Mouse (Mus musculus): ENCODE data around the gene Mgat5.

Gene Mgat5

DNA sequence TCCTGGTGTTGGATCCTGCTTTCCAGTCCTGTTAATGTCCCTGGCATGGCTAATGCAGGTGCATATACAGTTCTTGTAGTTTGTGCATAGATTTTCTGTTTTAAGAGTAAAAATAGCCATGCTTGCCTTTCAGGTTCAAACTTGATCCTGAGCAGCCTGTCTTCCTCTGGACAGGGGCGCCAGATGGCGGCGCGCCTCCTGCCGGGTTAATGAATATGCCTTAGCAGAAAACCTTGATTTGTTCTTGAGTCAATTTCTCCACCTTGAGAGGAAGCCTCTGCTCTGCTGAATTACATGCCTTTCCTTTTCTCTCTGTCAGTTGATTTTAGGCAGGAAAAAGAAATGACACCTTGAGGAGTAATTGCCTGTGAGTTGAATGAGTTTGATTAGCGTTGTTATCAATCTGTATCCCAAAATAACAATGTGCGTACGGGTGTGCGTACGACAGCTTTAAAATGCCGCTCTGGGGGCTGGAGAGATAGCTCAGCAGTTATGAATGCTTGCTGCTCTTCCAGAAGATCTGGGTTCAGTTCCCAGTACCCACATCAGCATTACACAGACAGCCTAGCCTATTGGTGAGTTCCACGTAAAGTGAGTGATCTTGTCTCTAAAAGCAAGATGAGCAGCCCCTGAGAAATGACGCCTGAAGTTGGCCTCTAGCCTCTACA lies 57.5 kb downstream of the Mgat5 start:
- peak; percentile 23 for DNase-seq

DNA sequence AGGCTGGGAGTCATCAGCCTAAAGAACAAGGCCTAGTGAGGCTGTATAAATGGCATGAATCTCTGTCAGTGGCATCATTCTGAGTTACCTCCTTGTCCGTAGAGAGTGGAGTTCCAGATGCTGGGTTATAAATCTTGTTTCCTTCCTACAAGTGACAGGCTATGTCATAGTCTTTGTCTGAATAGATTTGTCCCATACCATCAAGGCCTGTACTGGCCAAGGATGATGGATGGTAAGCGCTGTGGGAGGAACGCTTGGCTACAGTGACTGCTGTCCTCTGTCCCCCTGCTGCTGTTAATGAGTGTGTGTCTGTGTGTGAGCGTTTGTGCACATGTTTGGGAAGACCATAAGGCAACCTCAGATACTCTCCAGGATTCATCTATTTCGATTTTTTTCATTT lies 63.2 kb downstream of the Mgat5 start:
- no peak for DNase-seq

DNA sequence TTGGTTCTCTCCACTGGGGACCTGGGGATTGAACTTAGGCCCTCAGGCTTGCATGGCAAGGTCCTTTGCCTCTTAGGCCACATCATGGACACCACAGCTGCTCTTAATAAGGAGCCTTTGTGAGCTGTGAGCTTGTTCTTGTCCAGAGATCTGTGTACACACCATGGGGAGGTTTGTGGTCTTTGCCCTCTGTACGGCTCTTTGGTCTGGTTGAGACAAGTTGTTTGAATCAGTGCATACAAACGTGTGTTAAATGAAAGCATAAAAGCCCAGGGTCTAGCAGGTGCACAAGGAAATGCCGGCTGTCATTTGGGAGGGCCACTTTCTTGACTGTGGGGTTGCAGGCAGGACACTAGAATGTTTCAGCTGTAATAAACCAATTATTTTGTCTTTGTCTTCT lies 64.5 kb downstream of the Mgat5 start:
- no peak for DNase-seq

DNA sequence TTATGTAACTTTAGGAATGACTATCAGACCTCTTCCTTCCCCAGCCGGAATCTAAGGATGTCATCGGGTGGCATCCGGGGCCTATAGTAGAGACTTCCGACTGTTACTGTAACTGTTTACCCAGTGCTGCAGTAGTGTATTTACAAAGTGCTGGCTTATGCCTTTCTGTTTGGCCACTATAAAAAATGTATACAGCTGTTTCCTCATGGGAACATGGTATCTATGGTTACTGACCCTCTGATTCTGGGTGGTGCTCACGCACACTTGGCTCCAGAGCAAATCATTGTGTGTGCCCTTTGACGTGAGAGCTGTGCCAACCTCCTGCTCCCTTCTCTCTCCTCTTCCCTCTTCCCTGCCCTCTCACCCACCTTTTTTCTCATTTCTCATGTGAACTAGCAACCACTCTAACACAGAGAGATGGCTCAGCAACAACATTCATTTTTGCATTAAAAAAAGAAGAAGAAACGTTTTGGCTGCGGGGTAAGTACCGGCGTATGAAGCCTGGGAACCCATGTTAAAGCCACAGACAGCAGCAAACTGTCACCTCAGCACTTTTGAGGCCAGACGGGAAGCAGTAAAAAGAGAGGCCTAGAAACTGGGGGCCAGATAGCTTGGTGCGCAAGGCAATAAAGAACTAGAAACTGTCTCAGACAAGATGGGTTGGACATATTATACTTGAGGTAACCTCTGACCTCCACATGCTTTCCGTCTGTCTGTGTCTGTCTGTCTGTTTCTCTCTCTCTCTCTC lies 65.6 kb downstream of the Mgat5 start:
- DNase-seq = no peak

DNA sequence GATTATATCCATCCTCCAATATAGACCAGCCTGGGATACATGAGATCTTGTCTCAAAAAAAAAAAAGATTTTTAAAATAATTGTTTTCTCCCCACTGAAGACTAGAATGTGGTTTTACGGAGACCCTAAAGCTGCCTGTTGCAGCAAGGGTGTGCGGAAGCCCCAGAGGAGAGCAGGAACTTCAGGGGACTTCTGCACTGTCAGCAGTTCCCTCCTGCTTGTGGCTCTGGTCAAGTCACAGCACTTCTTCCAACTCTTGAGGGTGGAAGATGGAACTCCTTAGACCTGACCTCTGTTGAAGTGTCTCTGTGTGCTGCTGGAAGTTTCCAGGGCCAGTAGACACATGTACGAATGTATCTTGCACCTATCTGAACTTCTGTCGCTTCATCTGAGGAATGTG lies 66.3 kb downstream of the Mgat5 start:
- DNase-seq = no peak

DNA sequence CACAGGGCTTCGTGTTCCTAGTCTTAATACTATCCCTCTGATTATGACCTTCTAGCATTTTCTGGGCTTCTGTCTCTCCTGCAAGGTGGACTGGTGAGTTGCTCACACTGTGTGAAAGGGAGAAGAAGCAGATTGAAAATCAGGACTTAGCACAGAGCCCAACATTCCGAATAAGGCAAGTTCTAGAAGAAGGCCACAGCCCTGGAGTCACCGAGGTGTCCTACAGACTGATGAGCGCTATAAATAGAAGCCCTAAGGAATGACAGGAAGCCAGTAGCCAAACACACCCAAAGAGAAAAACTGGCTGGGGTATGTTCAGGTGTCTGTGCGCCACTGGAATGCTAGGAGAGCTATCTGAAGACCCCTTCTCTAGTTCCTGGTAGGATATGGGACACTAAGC lies 68.5 kb downstream of the Mgat5 start:
- DNase-seq = no peak

DNA sequence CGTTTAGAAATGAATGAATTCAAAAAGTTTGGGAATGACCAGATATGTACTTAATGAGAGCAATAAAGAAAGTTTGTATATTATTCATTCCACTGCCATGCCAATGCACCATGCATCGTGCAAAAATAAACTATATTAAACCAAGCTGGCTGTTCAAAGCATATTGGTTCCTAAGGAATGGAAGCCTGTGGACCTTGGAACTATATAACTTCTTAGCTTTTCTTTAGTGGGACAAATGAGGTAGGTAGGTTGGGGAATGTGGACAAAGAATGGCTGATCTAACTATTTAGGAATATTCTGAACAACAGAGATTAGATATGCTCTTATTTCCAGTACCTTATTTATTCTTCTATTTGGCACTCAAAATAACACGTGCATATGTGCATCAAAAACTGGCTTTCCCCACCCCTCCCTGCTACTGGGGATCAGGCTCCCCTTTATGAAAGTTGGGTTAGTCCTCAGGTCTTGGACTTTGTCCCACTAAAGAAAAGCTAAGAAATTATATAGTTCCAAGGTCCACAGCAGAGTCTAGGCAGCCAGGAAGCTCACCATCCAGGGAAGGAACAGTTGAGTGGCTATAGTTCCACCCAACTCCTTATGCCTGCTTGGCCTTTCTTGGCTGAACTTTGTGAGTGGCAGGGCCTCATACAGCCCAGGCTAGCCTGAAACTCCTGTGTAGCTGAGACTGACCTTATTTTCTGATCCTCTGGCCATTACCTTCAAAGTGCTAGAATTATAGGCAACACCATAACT lies 70.9 kb downstream of the Mgat5 start:
- no peak for DNase-seq

DNA sequence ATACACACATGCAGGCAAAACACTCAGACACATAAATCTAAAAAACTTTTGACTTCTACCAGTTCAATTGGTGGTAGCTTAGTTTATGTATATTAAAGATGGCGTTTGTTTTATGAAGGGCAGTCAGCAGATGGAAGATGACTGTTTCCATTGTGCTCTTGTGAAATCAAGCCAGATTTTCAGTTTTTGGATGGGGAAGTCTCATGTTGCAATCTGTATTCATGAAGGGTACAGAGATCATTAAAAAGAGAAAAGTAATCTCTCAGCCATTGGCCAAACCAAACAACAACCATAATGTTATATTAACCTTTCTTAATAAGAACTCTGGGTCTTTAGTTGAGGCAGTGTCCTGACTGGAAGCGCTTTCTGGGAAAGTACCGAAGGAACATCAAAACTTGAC lies 73.3 kb downstream of the Mgat5 start:
- no peak for DNase-seq

DNA sequence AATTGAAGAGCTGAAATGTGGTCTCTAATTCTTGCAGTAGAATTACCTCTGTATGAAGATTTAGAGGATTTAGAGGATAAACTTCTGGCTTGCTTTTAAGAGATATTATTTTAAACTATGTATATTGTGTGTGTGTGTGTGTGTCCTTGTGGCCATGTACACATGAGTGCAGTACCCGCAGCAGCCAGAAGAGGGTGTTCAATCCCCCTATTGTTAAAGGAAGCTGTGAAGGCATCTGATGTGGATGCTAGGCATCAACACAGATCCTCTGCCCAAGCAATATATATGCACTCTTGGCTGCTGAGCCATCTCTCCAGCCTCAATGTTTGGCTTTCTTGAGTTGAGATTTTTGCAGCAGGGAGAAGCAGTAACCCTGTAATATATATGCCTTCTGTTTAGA lies 75.4 kb downstream of the Mgat5 start:
- no peak for DNase-seq

DNA sequence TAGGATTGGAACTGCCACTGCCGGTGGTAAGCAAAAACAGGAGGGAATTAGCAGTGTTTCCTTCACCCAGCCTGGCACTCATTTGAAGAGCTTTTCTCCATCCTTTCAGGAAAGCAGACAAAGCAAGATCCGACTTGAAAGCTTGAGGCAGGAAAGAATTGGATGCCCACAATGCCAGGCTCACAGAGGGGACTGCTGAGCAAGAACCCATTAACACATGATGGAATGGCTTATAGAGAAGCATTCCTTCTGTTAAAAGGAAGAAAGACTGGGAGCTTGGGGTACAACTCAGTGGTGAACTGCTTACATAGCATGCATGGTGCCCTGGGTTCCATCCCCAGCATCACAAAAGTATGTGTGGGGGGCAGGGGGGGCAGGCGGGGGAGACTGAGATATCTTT lies 80.2 kb downstream of the Mgat5 start:
- no peak for DNase-seq

DNA sequence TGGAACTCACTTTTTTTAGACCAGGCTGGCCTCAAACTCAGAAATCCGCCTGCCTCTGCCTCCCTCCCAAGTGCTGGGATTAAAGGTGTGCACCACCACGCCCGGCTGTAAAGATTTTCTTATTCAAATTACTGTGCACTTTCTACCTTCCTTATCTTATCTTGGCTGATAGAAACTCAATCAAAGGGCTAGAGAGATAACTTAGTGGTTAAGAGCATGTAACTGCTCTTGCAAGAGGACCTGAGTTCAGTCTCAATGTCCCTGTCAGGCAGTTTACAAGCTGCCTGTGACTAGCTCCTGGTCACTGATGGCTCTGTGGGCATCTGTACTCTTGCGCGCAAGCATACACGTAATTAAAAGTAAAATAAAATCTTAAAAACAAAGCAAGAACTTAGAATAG lies 82.7 kb downstream of the Mgat5 start:
- no peak for DNase-seq

DNA sequence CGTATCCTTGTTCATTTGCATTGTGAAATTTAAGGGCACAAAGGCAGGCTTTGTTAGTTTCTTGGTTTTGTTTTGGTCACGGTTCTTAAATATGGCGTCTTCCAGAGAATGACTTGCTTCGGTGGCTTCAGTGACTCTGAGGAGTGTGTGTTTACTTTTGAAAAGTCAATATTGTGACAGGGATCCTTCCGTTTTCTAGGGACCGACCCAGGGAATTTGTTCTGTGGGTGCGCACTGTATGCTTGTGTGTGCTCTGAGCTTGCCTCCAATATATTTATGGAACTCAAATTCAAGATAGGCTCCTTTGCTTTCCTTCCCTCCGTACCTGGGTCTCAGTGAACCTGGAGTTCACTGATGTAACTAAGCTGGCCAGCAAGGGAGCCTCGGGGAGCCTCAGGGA lies 86.1 kb downstream of the Mgat5 start:
- no peak for DNase-seq

DNA sequence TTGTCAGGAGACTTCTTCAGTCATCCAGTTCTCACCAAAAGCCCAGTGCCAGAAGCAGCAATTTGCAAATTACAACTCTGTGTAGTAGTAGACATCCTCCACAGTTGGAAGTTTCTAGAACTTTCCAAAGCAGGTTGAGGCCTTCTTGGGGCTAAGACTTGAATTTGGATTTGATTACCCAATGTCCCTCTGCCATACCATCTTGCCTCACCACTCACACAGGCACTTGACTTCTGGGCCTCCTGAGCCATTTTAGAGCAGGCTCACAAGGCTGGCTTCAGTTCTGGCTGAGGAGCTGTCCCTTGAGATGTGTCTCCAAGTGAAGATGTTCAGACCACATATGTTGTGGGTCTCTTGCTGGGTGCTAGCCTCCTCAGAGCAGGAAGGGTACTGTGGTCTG lies 86.9 kb downstream of the Mgat5 start:
- no peak for DNase-seq

DNA sequence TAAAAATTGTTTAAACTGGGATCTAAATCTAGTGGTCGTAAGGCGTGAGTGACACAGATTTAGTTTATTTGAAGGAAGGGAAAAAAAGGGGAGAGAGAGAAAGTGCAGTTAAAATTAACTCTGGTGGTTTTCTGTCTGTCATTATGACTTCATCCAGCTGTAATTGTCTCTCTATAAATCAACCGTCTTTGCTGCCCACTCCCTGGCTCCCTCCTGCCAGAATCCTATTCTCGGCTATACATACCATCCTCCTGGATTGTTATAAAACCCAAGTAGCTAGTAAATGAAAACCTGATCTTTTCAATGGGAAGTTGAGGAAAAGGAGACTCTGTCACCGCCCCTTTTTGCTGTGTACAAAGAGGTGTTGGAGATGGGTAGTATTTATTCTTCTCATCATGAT lies 88.5 kb downstream of the Mgat5 start:
- no peak for DNase-seq

DNA sequence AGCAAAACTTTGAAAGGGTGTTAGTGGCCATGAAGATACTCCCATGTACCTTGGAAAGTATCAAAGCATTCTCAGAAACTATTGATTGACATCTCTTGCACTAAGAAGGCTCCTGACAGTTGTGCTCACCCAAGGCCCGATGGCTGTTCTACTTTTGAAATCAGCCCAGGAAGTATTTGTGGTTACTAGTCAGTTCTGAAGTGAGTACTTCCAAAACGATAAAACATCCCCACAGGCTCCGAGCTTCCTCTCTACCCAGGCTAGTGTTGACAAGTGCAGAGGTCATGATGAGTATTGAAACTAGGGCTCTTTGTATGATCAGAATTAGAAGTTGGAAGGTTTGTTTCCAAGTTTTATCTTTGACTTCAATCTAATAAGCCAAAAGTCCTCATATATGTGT lies 92.0 kb downstream of the Mgat5 start:
- DNase-seq = no peak

DNA sequence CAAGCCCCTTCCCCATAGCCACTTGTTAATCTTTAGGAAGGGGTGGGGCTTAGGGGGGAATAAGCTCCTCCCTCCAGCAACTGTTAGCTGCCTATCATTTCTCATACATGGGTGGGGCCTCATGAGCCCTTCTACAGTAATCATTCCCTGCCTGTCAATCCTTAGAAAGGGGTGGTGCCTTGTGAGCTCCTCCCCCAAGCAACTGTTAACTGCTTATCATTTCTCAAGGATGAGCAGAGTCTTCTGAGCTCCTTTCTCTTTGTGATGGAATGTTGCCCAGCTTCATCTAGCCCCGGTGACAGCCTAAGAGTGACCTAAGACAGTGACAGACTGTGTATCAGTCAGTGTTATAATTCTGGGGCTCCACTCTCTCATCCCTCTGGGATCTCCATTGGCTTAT lies 95.0 kb downstream of the Mgat5 start:
- DNase-seq = no peak

DNA sequence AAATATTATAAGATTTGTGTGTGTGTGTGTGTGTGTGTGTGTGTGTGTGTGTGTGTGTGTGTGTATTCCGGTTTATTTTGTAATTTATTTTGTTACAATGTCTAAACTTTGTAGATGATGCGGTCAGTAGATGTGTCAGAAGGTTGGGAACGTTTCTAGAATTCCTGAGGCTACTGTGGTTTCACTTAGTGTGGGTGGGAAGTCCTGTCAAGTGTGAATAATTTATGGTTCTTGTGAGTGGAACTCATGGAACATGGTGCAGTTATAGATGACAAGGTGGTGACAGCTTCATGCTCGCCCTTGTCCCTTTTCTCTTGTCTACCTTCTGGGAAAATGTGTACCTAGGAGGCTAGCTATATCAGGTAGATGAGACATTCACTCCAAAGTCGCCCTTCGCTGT lies 96.2 kb downstream of the Mgat5 start:
- DNase-seq = no peak

DNA sequence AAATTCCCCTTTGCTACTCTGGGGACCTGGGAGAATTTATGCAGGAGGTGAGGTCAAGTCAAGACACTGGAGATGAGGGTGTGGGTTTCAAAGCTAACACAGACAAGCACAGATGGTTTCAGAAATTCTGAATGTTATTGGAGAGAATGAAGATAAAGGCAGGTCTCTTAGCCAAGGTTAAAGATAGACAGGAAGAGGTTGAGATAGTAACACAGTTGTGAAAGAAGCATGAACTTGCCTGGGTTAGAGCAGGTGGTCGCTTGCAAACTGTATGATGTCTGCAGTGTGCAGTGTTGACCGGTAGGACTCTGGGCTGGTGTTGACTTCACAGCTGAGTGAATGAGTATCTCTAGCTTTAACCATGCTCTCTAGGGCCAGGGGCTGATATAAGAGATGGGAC lies 97.8 kb downstream of the Mgat5 start:
- DNase-seq = no peak

DNA sequence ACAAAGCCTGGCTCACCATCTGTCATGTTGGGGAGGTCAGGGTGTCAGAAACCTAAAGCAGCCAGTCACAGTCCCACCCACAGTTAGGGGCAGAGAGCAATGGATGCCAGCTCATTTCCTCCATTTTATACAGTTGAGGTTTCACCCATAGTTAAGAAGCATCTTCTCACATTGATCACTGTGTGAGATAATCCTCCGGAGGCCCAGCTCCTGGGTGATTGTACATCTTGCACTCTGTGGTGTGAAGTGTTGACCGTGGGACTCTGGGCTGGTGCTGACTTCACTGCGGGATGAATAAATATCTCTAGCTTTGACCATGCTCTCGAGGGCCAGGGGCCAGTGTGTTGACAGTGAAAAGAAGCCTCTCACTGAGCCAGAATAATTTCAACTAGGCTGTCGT lies 99.0 kb downstream of the Mgat5 start:
- no peak for DNase-seq

DNA sequence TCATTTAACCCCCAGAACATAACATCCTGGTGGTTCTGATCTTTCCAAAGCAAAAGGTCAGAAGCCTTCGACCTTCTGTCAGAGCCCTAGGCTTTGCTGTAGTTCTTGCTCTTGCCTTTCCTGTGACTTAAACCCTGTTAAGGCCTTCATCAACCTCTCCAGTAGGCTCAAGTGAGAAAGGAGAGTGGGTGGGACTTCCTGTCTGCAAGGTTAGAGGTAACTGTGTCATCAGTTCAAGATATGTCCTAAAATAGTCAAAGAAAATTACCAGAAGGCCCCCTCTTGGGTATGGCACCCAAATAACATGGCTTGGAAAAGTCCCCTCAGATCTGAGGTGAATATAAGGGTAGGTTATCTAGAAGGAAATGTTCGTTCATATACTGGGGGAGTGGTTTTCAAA lies 99.5 kb downstream of the Mgat5 start:
- DNase-seq = no peak

DNA sequence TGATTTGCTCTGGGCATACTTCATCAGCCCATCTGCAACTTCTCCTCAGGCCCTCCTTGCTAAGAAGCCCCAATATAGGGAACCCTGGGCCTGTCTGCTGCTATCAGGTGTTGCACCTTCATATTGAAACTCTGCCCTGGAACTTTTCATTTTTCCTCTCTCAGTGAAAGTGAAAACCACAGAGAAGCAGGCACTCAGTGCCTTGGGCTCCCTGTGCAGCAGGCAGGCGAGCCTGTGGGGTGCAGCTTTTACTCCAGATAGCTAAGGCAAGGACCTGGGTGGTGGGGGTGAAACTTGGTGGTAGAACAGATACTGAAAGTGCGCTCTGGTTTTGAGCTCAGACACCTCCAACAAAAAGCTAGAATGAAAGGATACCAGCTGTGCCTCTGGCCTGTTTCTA lies 100.8 kb downstream of the Mgat5 start:
- no peak for DNase-seq

DNA sequence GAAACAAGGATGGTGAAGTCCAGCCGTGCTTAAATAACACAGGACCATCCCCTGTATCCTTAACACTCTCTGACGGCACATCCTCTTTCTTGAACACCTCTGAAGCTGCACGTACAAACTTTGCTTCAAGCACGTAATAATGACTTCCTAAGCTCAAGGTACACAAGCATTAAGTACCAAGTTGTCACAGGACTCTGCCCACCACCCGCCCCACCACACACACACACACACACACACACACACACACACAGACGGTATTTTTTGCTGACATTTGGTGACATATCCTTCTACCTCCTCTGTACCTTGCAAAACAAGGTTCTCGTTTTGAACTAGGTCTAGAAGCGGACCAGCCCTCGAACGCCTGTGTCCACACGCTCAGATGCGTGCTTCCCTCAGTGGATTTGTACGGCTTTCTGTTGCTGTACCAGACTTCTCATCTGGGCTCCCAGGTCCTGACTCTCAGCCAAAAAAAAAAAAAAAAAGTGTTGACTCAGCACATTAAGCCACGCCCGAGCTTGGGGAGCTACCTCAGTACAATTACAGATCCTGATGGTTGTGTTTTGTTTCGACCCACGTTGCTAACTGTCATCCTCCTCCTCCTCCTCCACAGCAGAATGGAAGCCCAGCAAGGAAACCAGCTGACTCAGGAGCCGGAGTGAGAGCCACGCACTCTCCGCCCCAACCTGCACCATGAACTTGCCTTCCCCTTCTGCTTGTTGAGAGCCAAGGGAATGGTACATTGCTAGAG lies 101.4 kb downstream of the Mgat5 start:
- DNase-seq = no peak

DNA sequence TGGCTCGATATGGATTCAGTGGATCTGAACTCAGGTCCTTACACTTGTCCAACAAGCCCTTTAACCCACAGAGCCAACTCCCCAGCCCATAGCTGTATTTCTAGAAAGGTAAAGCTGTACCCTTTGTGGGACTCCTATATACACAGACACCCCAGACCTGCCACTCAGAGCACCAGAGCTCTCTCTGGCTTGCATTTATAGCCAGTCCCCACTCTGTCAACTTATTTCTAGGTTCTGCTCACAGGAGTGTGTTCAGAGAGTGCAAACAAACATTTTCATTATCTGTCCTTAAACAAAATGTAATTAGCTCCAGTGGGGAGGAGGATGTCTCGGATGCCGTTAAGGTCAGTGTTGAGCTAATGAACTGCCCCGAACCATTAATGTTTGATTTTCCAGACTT lies 102.5 kb downstream of the Mgat5 start:
- no peak for DNase-seq
